Mouse (Mus musculus): ENCODE results near the gene Tiam1. TPM values are rescaled to one million over a fixed set of nuclear protein-coding genes. Genes with fewer than 3 reads are reported as not detected.
A peak's percentile ranks its signal among the peaks of the same experiment; 100 is the strongest.

Tiam1 gene
- polyA plus RNA-seq, 1 experiment from 2014 or later: 4.2 TPM

- ATAC-seq (ENCODE audit: insufficient read depth): peak; percentile 75
These were observed 92.5 kb downstream of the Tiam1 start for GRCm38 (mm10) chr16:90051051-90051450.

DNA sequence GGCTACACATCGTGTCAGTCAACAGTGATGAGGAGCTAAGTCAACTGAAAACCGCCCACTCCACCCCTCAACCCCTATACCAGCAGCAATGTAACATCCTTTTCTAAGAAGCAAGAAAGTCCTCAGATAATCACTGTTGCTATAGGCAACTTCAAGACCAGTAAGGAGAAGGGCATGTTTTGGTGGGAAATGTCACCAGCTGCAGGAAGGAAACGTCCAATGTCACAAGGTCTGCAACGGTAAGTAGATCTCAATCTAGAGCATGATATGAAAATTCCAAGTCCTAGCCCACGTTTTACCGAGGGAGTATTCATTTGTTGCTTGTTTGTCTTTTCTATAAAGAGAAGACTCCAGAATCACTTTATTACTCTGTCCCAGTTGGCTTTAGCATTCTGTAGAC is 95.7 kb downstream of the Tiam1 start:
- 40% methylated on average over 6 of the region's 6 CpGs for WGBS (ENCODE audit: insufficient replicate concordance)

More at GRCm38 (mm10) chr16:90051051-90051450, 92.5 kb downstream of the Tiam1 start:
- Histone ChIP-seq H3K9me3 (replicated peaks) (no peaks in the 10 kb centered on the region), H3K4me2 (peak overlapping the region; percentile 15; the same call in 1 of the 2 replicates), H3K9ac (no peak overlapping the region), H3K4me1 (replicated peaks) (peaks cover 30% of the 10 kb centered on the region), H3K4me3 (replicated peaks) (no peak overlapping the region), H3K36me3 (replicated peaks) (no peaks in the 10 kb centered on the region), H3K27me3 (no peaks in the 10 kb centered on the region), H3K27ac (replicated peaks) (no peak overlapping the region)
- WGBS (ENCODE audit: insufficient replicate concordance): 18% methylated on average over 7 of the region's 7 CpGs

GRCm38 (mm10) chr16:90046494-90047158 is 96.9 kb downstream of the Tiam1 start:
- 69% methylated on average over 12 of the region's 12 CpGs for WGBS (ENCODE audit: insufficient replicate concordance)
- no peaks in the 10 kb centered on the region for H3K36me3 ChIP-seq (replicated peaks)

More for the DNA sequence above, 95.7 kb downstream of the Tiam1 start:
- Histone ChIP-seq H3K27ac (replicated peaks) (no peak overlapping the region), H3K4me3 (replicated peaks) (no peak overlapping the region), H3K9me3 (replicated peaks) (no peaks in the 10 kb centered on the region), H3K4me2 (no peak overlapping the region), H3K9ac (no peak overlapping the region), H3K27me3 (no peaks in the 10 kb centered on the region), H3K4me1 (replicated peaks) (peaks cover 57% of the 10 kb centered on the region), H3K36me3 (replicated peaks) (no peaks in the 10 kb centered on the region)
- no peak for ATAC-seq (ENCODE audit: insufficient read depth)

DNA sequence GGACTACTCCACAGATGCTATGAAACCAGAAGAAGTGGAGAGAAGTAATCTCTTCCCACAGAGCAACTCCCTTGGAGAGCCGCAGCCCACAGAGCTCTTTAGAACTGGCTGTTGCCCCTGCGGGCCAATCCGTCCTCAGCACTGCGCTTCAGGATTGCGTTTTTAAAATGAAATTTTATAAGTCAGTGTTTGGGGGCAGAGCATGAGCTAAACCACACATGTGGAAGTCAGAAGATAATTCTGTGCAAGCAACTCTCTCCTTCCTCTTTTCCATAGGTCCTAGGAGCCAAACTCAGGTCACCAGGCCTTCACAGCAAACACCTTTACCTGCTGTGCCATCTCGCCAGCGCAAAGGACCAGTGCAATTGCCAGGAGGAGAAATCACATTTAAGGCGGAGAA is 98.0 kb downstream of the Tiam1 start:
- H3K9me3 ChIP-seq (replicated peaks): no peaks in the 10 kb centered on the region
- no peak overlapping the region for H3K27ac ChIP-seq (replicated peaks)
- no peaks in the 10 kb centered on the region for H3K36me3 ChIP-seq (replicated peaks)
- no peak for ATAC-seq (ENCODE audit: insufficient read depth)
- H3K9ac ChIP-seq: no peak overlapping the region
- peaks cover 48% of the 10 kb centered on the region for H3K4me1 ChIP-seq (replicated peaks)
- H3K4me2 ChIP-seq: no peak overlapping the region
- no peaks in the 10 kb centered on the region for H3K27me3 ChIP-seq
- WGBS (ENCODE audit: insufficient replicate concordance): 55% methylated on average over 8 of the region's 8 CpGs
- H3K4me3 ChIP-seq (replicated peaks): no peak overlapping the region

More at GRCm38 (mm10) chr16:90046494-90047158, 96.9 kb downstream of the Tiam1 start:
- H3K27ac ChIP-seq (replicated peaks): no peak overlapping the region
- no peak overlapping the region for H3K9ac ChIP-seq
- H3K4me2 ChIP-seq: no peak overlapping the region
- H3K27me3 ChIP-seq: no peaks in the 10 kb centered on the region
- H3K4me1 ChIP-seq (replicated peaks): peaks cover 57% of the 10 kb centered on the region
- no peaks in the 10 kb centered on the region for H3K9me3 ChIP-seq (replicated peaks)
- H3K4me3 ChIP-seq (replicated peaks): no peak overlapping the region
- no peak for ATAC-seq (ENCODE audit: insufficient read depth)

- peak overlapping the region; percentile 49 for H3K4me3 ChIP-seq (replicated peaks)
- no peaks in the 10 kb centered on the region for H3K27me3 ChIP-seq
- no peaks in the 10 kb centered on the region for H3K36me3 ChIP-seq (replicated peaks)
- H3K9ac ChIP-seq: peak overlapping the region; percentile 51
- H3K4me2 ChIP-seq: peak overlapping the region; percentile 75
- H3K27ac ChIP-seq (replicated peaks): peak overlapping the region; percentile 87
- H3K9me3 ChIP-seq (replicated peaks): no peaks in the 10 kb centered on the region
- peak; percentile 88 for ATAC-seq (ENCODE audit: insufficient read depth)
- WGBS (ENCODE audit: insufficient replicate concordance): 15% methylated on average over 21 of the region's 21 CpGs
- H3K4me1 ChIP-seq (replicated peaks): peaks cover 46% of the 10 kb centered on the region
These were observed 99.4 kb downstream of the Tiam1 start for GRCm38 (mm10) chr16:90044004-90044754.

DNA sequence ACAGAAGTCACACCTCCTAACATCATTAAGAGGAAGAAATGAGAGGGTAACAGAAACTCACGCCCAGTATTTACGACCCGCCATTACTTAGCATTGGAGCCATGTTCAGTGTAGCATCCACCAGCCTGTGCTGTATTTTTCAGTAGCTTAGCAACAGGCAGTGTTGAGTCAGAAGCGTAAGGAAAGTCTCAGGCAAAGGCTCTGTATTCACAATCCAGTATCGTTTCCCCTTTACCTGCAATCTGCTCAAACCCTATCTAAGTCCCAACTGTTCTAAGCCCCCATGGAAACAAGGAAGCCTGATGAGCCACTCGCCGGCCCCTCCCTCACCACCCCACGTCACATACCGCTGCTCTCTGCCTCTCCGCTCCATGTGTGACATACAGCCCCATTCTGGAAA is 100.7 kb downstream of the Tiam1 start:
- no peak overlapping the region for H3K4me3 ChIP-seq (replicated peaks)
- H3K27me3 ChIP-seq: no peaks in the 10 kb centered on the region
- no peaks in the 10 kb centered on the region for H3K9me3 ChIP-seq (replicated peaks)
- peak overlapping the region; percentile 1; the same call in 1 of the 2 replicates for H3K9ac ChIP-seq
- H3K27ac ChIP-seq (replicated peaks): no peak overlapping the region
- WGBS (ENCODE audit: insufficient replicate concordance): 71% methylated on average over 10 of the region's 10 CpGs
- H3K4me1 ChIP-seq (replicated peaks): peaks cover 46% of the 10 kb centered on the region
- H3K4me2 ChIP-seq: peak overlapping the region; percentile 75; the same call in 1 of the 2 replicates
- ATAC-seq (ENCODE audit: insufficient read depth): no peak
- H3K36me3 ChIP-seq (replicated peaks): no peaks in the 10 kb centered on the region

- Histone ChIP-seq H3K36me3 (replicated peaks) (no peaks in the 10 kb centered on the region), H3K4me3 (replicated peaks) (no peak overlapping the region), H3K4me2 (no peak overlapping the region), H3K27ac (replicated peaks) (no peak overlapping the region), H3K9me3 (replicated peaks) (no peaks in the 10 kb centered on the region), H3K27me3 (no peaks in the 10 kb centered on the region), H3K9ac (no peak overlapping the region), H3K4me1 (replicated peaks) (peaks cover 46% of the 10 kb centered on the region)
- 53% methylated on average over 10 of the region's 10 CpGs for WGBS (ENCODE audit: insufficient replicate concordance)
- ATAC-seq (ENCODE audit: insufficient read depth): no peak
These were observed 101.2 kb downstream of the Tiam1 start for GRCm38 (mm10) chr16:90042386-90042785.

- WGBS (ENCODE audit: insufficient replicate concordance): 40% methylated on average over 8 of the region's 8 CpGs
- no peak overlapping the region for H3K9ac ChIP-seq
- no peak overlapping the region for H3K27ac ChIP-seq (replicated peaks)
- no peaks in the 10 kb centered on the region for H3K27me3 ChIP-seq
- peaks cover 48% of the 10 kb centered on the region for H3K4me1 ChIP-seq (replicated peaks)
- no peaks in the 10 kb centered on the region for H3K9me3 ChIP-seq (replicated peaks)
- no peak for ATAC-seq (ENCODE audit: insufficient read depth)
- no peak overlapping the region for H3K4me2 ChIP-seq
- H3K36me3 ChIP-seq (replicated peaks): no peaks in the 10 kb centered on the region
- no peak overlapping the region for H3K4me3 ChIP-seq (replicated peaks)
These were observed 102.7 kb downstream of the Tiam1 start for GRCm38 (mm10) chr16:90040771-90041364.

DNA sequence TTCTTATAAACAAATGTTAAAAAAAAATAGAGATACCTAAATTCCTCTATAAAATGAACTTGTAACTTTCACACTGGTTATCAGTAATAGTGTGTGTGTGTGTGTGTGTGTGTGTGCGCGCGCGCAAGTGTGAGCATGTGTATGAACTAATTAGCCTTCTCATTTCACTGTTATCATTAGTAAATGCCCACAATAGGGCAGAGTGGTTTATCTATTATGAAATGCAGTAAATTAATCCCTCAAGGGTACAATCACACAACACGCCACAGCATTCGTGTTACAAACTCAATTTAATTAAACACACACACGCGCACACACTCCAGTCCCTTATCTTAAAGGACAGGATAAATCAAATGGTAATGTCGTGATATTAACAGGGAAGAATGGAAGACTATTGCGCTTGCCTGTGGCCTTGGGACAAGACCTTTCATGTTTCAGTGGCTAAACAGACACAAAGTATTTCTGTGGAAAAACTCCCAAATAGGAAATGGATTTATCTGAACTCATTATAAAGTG is 107.9 kb downstream of the Tiam1 start:
- H3K4me1 ChIP-seq (replicated peaks): peaks cover 7% of the 10 kb centered on the region
- H3K9me3 ChIP-seq (replicated peaks): no peaks in the 10 kb centered on the region

GRCm38 (mm10) chr16:90030355-90030754 is 113.2 kb downstream of the Tiam1 start:
- no peak overlapping the region for H3K4me3 ChIP-seq (replicated peaks)
- ATAC-seq (ENCODE audit: insufficient read depth): no peak
- no peaks in the 10 kb centered on the region for H3K9me3 ChIP-seq (replicated peaks)
- 84% methylated on average over 14 of the region's 14 CpGs for WGBS (ENCODE audit: insufficient replicate concordance)
- H3K36me3 ChIP-seq (replicated peaks): no peaks in the 10 kb centered on the region
- H3K27ac ChIP-seq (replicated peaks): no peak overlapping the region
- no peak overlapping the region for H3K9ac ChIP-seq
- no peaks in the 10 kb centered on the region; the same call in 1 of the 2 replicates for H3K4me1 ChIP-seq (replicated peaks)
- H3K4me2 ChIP-seq: no peak overlapping the region
- no peaks in the 10 kb centered on the region for H3K27me3 ChIP-seq

More for the DNA sequence above, 107.9 kb downstream of the Tiam1 start:
- Histone ChIP-seq H3K4me3 (replicated peaks) (no peak overlapping the region), H3K27ac (replicated peaks) (no peak overlapping the region), H3K36me3 (replicated peaks) (no peaks in the 10 kb centered on the region), H3K27me3 (no peaks in the 10 kb centered on the region), H3K4me2 (no peak overlapping the region), H3K9ac (no peak overlapping the region)
- no peak for ATAC-seq (ENCODE audit: insufficient read depth)
- 70% methylated on average over 10 of the region's 10 CpGs for WGBS (ENCODE audit: insufficient replicate concordance)

- Histone ChIP-seq H3K27me3 (no peaks in the 10 kb centered on the region), H3K4me2 (no peak overlapping the region), H3K9me3 (replicated peaks) (no peaks in the 10 kb centered on the region), H3K27ac (replicated peaks) (no peak overlapping the region), H3K4me1 (replicated peaks) (no peaks in the 10 kb centered on the region), H3K9ac (no peak overlapping the region), H3K4me3 (replicated peaks) (no peak overlapping the region), H3K36me3 (replicated peaks) (no peaks in the 10 kb centered on the region)
- 80% methylated on average over 3 of the region's 3 CpGs for WGBS (ENCODE audit: insufficient replicate concordance)
- ATAC-seq (ENCODE audit: insufficient read depth): no peak
These were observed 115.7 kb downstream of the Tiam1 start for GRCm38 (mm10) chr16:90027886-90028285.
